8 mouse cellular contexts compared by ENCODE assay signal in genomic region chr14:12822491-12823219, GRCm38 (mm10). TPM values are rescaled to one million over a fixed set of nuclear protein-coding genes. Genes with fewer than 3 reads are reported as not detected.
DNase-seq lines count a peak whose midpoint lies in the region; ATAC-seq lines count a peak whose summit lies in the region.

Gene Cadps (minus strand): TSS chr14:12823079.

- H3K36me3 ChIP-seq in kidney, embryonic 15.5 days = no peaks in the 10 kb centered on the region
- no peaks in the 10 kb centered on the region for H3K36me3 ChIP-seq in forebrain, embryonic 14.5 days (ENCODE audit: control insufficient read depth, insufficient read depth, low read length)
- H3K36me3 ChIP-seq in midbrain, embryonic 16.5 days (ENCODE audit: control insufficient read depth, insufficient read depth, low read length) = no peaks in the 10 kb centered on the region

- no peak for DNase-seq in kidney, postnatal 10 days
- DNase-seq in forebrain, embryonic 14.5 days (ENCODE audit: low spot score) = peak; percentile 91
- peak; percentile 71 to 84 for DNase-seq in layer of hippocampus, postnatal 14 days (ENCODE audit: low spot score in 2 of 2)
- DNase-seq in c-Kit-positive CD71-positive TER-119-positive erythroid progenitor cells, embryonic 14.5 days (ENCODE audit: low spot score) = no peak
- no peak for DNase-seq in ovary, postnatal 14 days (ENCODE audit: low spot score)

- H3K27me3 ChIP-seq in kidney, embryonic 15.5 days = peaks cover 28% of the 10 kb centered on the region
- H3K27me3 ChIP-seq in forebrain, embryonic 14.5 days (replicated peaks; ENCODE audit: control insufficient read depth, insufficient read depth, low read length) = no peaks in the 10 kb centered on the region
- H3K27me3 ChIP-seq in midbrain, embryonic 16.5 days (ENCODE audit: control insufficient read depth, insufficient read depth, low read depth, low read length) = no peaks in the 10 kb centered on the region

- H3K9me3 ChIP-seq in kidney, embryonic 15.5 days (replicated peaks) = no peaks in the 10 kb centered on the region
- no peaks in the 10 kb centered on the region for H3K9me3 ChIP-seq in forebrain, embryonic 14.5 days (replicated peaks; ENCODE audit: control insufficient read depth, low read length)
- H3K9me3 ChIP-seq in midbrain, embryonic 16.5 days (replicated peaks; ENCODE audit: control insufficient read depth, low read length, poor library complexity, severe bottlenecking) = no peaks in the 10 kb centered on the region

- peak within 1 kb of the TSS; percentile 97 for H3K4me2 ChIP-seq in kidney, embryonic 15.5 days
- peak within 1 kb of the TSS; percentile 72 for H3K4me2 ChIP-seq in forebrain, embryonic 14.5 days (ENCODE audit: low read length)
- peak within 1 kb of the TSS; percentile 75 for H3K4me2 ChIP-seq in midbrain, embryonic 16.5 days (ENCODE audit: low read length)

- H3K4me1 ChIP-seq in kidney, embryonic 15.5 days = peaks cover 20% of the 10 kb centered on the region
- H3K4me1 ChIP-seq in forebrain, embryonic 14.5 days (ENCODE audit: control insufficient read depth, insufficient read depth, low read length) = peaks cover 9% of the 10 kb centered on the region; the same call in 1 of the 2 replicates
- peaks cover 21% of the 10 kb centered on the region for H3K4me1 ChIP-seq in midbrain, embryonic 16.5 days (ENCODE audit: control insufficient read depth, insufficient read depth, low read length)

- H3K27ac ChIP-seq in kidney, embryonic 15.5 days = no peak within 1 kb of the TSS
- peak within 1 kb of the TSS; percentile 98 for H3K27ac ChIP-seq in forebrain, embryonic 14.5 days (ENCODE audit: low read depth, low read length)
- H3K27ac ChIP-seq in midbrain, embryonic 16.5 days (ENCODE audit: low read length) = peak within 1 kb of the TSS; percentile 98

- peak; percentile 66 for ATAC-seq in kidney, embryonic 15.5 days (replicated peaks; ENCODE audit: low FRiP score)
- ATAC-seq in cerebellum, adult (ENCODE audit: insufficient number of reproducible peaks, low FRiP score, low TSS enrichment) = peak; percentile 70
- ATAC-seq in forebrain, embryonic 14.5 days = peak; percentile 76
- peak; percentile 80 for ATAC-seq in midbrain, embryonic 16.5 days

- WGBS in kidney, embryonic 15.5 days = under 1% methylated on average over 60 of the region's 71 CpGs
- WGBS in forebrain, embryonic 14.5 days = under 1% methylated on average over 67 of the region's 71 CpGs
- under 1% methylated on average over 59 of the region's 71 CpGs for WGBS in midbrain, embryonic 16.5 days

- 0 out of 2 replicates have a peak within 1 kb of the TSS, but pooled peaks have one; percentile 17 for H3K9ac ChIP-seq in kidney, embryonic 15.5 days
- peak within 1 kb of the TSS; percentile 98 for H3K9ac ChIP-seq in forebrain, embryonic 14.5 days (ENCODE audit: low read length)
- H3K9ac ChIP-seq in midbrain, embryonic 16.5 days (ENCODE audit: low read depth, low read length) = peak within 1 kb of the TSS; percentile 79

- H3K4me3 ChIP-seq in kidney, embryonic 15.5 days (replicated peaks) = peak within 1 kb of the TSS; percentile 56
- H3K4me3 ChIP-seq in forebrain, embryonic 14.5 days (ENCODE audit: low read depth, low read length) = peak within 1 kb of the TSS; percentile 83
- H3K4me3 ChIP-seq in midbrain, embryonic 16.5 days (ENCODE audit: low read depth, low read length) = peak within 1 kb of the TSS; percentile 50

RNA-seq across cellular contexts. Expression of gene Cadps, which starts in this region (rescaled TPM):
- polyA plus RNA-seq in kidney, embryonic 15.5 days (2015; fragmentation: Nextera tagmentation; extraction: Ambion mirVana) = 0.19 and 0.51 TPM in 2 replicates
- 36.0 TPM in 2 replicates for polyA plus RNA-seq in forebrain, embryonic 14.5 days (2014; fragmentation: Nextera tagmentation; extraction: Ambion mirVana)
- 100 to 1,000 TPM; 254 to 263 TPM for total RNA-seq in layer of hippocampus, postnatal 14 days (2021)
- polyA plus RNA-seq in midbrain, embryonic 16.5 days (2015; fragmentation: Nextera tagmentation; extraction: Ambion mirVana) = 38.2 and 42.7 TPM in 2 replicates

Comparison
In these comparisons a context has a peak if more than half of its experiments do, and no peak if none do; other contexts are left out.
1. RNA of gene Cadps (polyA plus RNA-seq): 38.2 to 42.7 TPM in midbrain, embryonic 16.5 days and 36.0 TPM in forebrain, embryonic 14.5 days; 0.19 to 0.51 TPM in kidney, embryonic 15.5 days; every median in the first group is over 10 times any median in the second.
2. Peak in ATAC-seq, H3K4me3 ChIP-seq, H3K9ac ChIP-seq and H3K4me2 ChIP-seq in kidney, embryonic 15.5 days; RNA of the gene not detected or under 1 TPM.
3. H3K9ac ChIP-seq: peak in every context shown above with its lines; median percentile 98 in forebrain, embryonic 14.5 days; 79 in midbrain, embryonic 16.5 days; 17 in kidney, embryonic 15.5 days.
4. DNase-seq: peak in forebrain, embryonic 14.5 days (single experiment) and layer of hippocampus, postnatal 14 days (2 of 2); none in kidney, postnatal 10 days (single experiment), c-Kit-positive CD71-positive TER-119-positive erythroid progenitor cells, embryonic 14.5 days (single experiment) and ovary, postnatal 14 days (single experiment).
5. Peak in every context shown above with its lines, with median percentiles within 50 percentile points of each other: ATAC-seq, H3K4me2 ChIP-seq and H3K4me3 ChIP-seq.